Mouse (Mus musculus) megakaryocyte, adult 5-6 weeks (primary cell): ENCODE results near the gene Ccnj. TPM values are rescaled to one million over a fixed set of nuclear protein-coding genes. Genes with fewer than 3 reads are reported as not detected.

Source experiments
- ATAC-seq: 2 replicates; pipeline ENCODE4 v1.8.0; 2016; ENCODE audit warnings: mild to moderate bottlenecking, inconsistent platforms; ENCODE audit not compliant: poor library complexity, severe bottlenecking
- total RNA-seq, 2 experiments: library from RNA; stranded (forward) in 1 of 2; stranded (reverse) in 1 of 2; fragments of 153-499, 151-499 nt in 1 of 2; fragments of 221-1000, 200-1000 nt in 1 of 2; gene quantifications; 2 replicates each; pipeline versions ENCODE4 v1.2.3 to v1.2.4; 2015 to 2017

Gene Ccnj
- total RNA-seq (2015) (1.7 and 3.6 TPM in 2 replicates), total RNA-seq (2017) (3.8 and 7.4 TPM in 2 replicates)

DNA sequence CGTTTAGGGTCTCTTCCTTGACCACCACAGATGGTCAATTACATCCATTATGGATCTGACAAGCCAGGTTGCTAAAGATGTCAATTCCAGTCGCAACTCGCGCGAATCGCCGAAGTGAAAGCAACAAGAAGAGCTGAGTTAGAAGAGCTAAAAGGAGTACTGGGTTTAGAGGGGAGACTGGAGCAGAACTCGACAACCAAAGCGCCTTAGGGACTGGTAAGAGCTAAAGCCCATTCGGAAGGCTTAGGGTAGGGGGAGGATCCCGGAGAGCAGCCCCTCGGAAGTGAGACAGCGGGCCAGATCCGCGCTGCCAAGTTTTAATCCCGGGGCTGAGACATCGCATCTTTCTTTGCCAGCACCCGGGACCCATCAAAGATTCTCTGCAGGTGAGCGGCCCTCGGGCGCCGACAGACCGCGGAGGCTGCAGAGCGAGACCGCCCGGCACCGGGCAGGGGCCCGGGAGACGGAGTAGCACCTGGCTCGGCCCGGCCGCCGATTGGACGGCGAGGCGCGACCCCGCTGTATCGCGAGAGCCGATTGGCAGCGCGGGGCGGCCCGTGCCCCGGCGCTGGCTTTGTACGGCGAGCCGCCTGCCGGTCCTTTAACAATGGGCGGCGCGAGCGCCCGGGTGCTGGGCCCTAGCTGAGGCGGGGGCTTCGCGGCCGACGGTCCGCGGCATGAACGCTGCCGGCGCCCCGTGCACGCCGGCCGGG, at the start of gene Ccnj:
Gene Ccnj, plus strand, starts transcription at position 577 of the 713 bp plus-strand sequence.
- peak; percentile 88 for ATAC-seq

- ATAC-seq, result no peak
Measured at GRCm38 (mm10) chr19:40788004-40788714, 42.9 kb upstream of the Ccnj start.

GRCm38 (mm10) chr19:40788715-40789084, 42.4 kb upstream of the Ccnj start:
- ATAC-seq, result no peak

DNA sequence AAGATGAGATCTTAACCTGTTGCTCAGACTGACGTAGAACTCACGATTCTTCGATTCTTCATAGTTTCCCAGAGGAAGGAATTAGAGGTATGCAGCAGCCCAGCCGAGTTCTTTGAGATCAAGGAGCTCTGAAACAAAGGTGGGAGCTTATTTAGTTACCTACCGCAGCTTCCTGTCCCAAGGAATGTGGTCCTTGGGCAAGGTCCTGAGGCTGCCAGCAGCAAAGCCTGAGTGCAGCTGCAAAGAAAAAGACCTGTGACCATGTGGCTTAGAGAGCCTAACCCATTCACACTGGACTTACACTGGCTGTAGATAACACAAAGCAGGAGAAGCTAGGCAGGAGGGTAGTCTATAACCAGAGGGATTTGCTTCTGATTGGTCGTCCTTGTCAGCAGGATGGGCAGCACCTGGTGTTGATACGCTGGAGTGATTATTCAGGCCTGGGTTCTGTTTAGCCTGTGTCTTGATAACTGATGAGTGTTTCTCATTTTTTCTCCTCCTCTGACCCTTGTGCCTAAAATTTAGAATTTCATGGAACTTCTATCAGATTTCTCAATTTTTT, 25.8 kb upstream of the Ccnj start:
- no peak for ATAC-seq

GRCm38 (mm10) chr19:40809858-40810257, 21.2 kb upstream of the Ccnj start:
- peak; percentile 38 for ATAC-seq

DNA sequence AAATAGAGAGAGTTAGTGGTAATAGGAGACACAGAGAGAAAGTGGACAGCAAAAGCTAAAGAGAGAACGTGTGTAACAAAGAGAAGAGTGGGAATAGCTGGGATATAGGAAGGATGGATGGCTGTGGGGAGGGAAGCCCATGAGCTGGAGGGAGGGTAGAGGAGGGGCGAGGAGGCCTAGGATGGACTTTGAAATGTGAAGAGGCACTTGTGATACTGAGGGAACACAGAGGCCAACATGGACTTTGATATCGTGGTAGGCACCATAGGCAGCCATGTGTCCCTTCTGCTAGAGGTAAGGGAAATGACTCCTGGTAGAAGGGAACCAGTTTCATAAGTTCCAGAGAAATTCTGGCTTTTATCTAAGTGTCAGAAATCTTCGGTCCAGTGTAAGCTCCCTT, 19.2 kb upstream of the Ccnj start:
- no peak for ATAC-seq

- no peak for ATAC-seq
Measured at GRCm38 (mm10) chr19:40812778-40813177, 18.3 kb upstream of the Ccnj start.

DNA sequence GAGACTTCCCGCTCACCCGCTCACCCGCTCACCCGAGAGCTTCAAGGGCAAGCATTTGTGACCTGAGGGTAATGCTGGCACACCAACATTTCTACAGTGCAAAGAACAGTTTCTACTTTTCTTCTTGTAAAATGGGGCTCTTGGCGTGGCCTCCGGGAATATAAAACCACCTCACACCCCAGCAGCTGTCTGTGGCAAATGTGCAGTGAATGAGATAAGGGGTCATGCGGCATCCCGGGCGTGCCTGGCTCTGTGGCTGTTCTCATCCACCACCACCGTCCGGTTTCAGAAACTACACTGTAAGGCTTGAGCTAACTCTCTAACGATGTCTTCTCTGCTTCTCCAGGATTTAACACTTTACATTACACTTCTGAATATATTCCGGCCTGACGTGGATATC, 17.7 kb upstream of the Ccnj start:
- peak; percentile 77 for ATAC-seq

GRCm38 (mm10) chr19:40815645-40816183, 15.4 kb upstream of the Ccnj start:
- no peak for ATAC-seq

- no peak for ATAC-seq
Measured at GRCm38 (mm10) chr19:40817901-40818532, 13.1 kb upstream of the Ccnj start.

DNA sequence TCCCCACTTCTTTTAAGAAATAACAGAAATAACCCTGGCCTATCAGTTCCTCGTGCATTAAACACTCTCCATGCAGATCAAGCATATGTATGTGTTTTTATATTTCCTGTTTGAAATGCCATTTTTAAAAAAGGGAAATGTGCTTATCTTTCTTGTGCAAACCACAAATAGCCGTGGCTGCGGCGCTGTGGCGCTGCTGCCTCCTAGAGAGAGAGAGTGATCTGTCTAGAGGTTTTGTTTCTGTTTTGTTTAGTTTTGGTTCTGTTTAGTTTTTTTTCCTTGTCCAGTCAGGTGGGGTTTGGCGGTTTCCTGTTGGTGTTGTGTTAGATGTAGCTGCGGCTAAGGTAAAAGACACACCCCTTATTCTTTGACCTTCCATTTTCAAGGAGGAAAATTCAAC, 12.3 kb upstream of the Ccnj start:
- ATAC-seq, result peak; percentile 84

DNA sequence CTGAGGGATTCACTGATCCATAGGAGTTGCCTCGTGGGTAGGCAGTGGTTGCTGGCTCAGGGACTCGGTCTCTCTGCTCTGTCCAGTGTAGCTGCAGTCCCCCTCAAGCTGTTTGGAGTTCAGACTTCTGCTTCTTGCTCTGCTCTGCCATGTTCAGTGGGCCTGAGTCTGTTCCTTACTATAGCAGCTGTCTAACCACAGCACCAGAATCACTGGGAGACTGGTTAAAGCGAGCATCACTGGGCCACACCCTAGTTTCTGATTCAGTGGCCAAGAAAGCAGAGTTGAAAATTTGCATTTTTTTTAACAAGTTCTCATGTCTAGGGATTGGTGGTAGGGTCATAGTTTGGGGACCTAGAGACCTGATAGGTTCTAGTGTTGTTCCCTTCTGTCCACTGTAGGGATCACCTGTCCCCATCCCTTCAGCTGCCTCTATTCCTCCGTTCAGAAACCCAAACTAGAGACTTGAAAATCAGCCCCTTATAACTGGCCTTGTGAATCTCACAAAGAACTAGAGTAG, 9.7 kb upstream of the Ccnj start:
- peak; percentile 38 for ATAC-seq

GRCm38 (mm10) chr19:40825636-40826035, 5.4 kb upstream of the Ccnj start:
- no peak for ATAC-seq

- ATAC-seq, result no peak
Measured at GRCm38 (mm10) chr19:40826735-40827134, 4.3 kb upstream of the Ccnj start.

- no peak for ATAC-seq
Measured at GRCm38 (mm10) chr19:40830198-40830597, 881 bp upstream of the Ccnj start.

- ATAC-seq, result peak; percentile 45
Measured at GRCm38 (mm10) chr19:40831416-40832201, 530 bp downstream of the Ccnj start.

GRCm38 (mm10) chr19:40832361-40832760, 1.3 kb downstream of the Ccnj start:
- ATAC-seq, result peak; percentile 43

DNA sequence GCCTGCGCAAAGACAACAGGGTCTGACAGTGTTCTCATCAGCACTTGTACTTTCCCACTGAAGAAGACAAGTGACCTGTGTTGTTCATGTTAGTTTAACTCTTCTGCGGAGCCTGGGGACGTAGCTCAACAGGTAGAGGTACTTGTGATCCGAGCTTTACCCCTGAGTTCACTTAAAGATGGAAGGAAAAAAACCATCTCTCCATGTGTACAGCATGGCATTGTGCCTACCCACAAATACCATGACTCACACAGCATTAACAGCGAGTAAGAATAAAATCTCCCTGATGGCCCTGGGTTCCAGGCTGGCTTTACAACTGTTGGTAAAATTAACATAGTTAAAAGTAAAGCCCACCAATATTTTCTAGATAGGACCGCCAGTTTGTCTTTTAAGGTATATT, 3.4 kb downstream of the Ccnj start:
- ATAC-seq, result no peak

GRCm38 (mm10) chr19:40838205-40838604, 7.1 kb downstream of the Ccnj start:
- no peak for ATAC-seq

- ATAC-seq, result no peak
Measured at GRCm38 (mm10) chr19:40840303-40840702, 9.2 kb downstream of the Ccnj start.
